Mouse (Mus musculus) forebrain, embryonic 11.5 days (tissue): ENCODE results near the gene Tshr. TPM values are rescaled to one million over a fixed set of nuclear protein-coding genes. Genes with fewer than 3 reads are reported as not detected.
"Not testable (repeated sequence)": the region's sequence is repeated elsewhere in the genome, so short reads cannot be mapped to it uniquely, and the experiment has no call there.

Source experiments
- ATAC-seq: fragments of 200-750 bp; cut with Nextera tagmentation; replicated peaks from 2 replicates; pipeline ENCODE4 v1.8.0; 2017; ENCODE audit warnings: moderate TSS enrichment; ENCODE audit not compliant: low FRiP score
- DNase-seq: peaks from one replicate; pipeline ENCODE4 v3.0.0-alpha.2; 2017; ENCODE audit warnings: low spot score
- H3K27ac ChIP-seq: fragments of 300-500 bp; sonication (generic); 2 replicates; pipeline ENCODE4 v1.5.1; 2014; ENCODE audit warnings: low read depth, low read length
- H3K27me3 ChIP-seq: fragments of 300-500 bp; sonication (generic); 2 replicates; pipeline ENCODE4 v1.6.1; 2014; ENCODE audit warnings: mild to moderate bottlenecking, low read length, mixed read lengths; ENCODE audit not compliant: control insufficient read depth, insufficient read depth
- H3K36me3 ChIP-seq: fragments of 300-500 bp; sonication (generic); 2 replicates; pipeline ENCODE4 v1.6.1; 2014; ENCODE audit warnings: mild to moderate bottlenecking, low read length, moderate library complexity, mixed read lengths; ENCODE audit not compliant: control insufficient read depth, insufficient read depth
- H3K4me1 ChIP-seq: fragments of 300-500 bp; sonication (generic); replicated peaks from 2 replicates; pipeline ENCODE4 v1.6.1; 2014; ENCODE audit warnings: low read length, mixed read lengths; ENCODE audit not compliant: control insufficient read depth, insufficient read depth
- H3K4me2 ChIP-seq: fragments of 300-500 bp; sonication (generic); 2 replicates; pipeline ENCODE4 v1.6.1; 2014; ENCODE audit warnings: low read depth, mild to moderate bottlenecking, low read length, moderate library complexity, mixed read lengths; ENCODE audit not compliant: severe bottlenecking
- H3K4me3 ChIP-seq: fragments of 300-500 bp; sonication (generic); 2 replicates; pipeline ENCODE4 v1.5.1; 2014; ENCODE audit warnings: low read depth, low read length
- H3K9ac ChIP-seq: fragments of 300-500 bp; sonication (generic); 2 replicates; pipeline ENCODE4 v1.6.1; 2014; ENCODE audit warnings: low read length
- H3K9me3 ChIP-seq: fragments of 300-500 bp; sonication (generic); 2 replicates; pipeline ENCODE4 v1.6.1; 2016; ENCODE audit warnings: low read length, mixed read lengths; ENCODE audit not compliant: control insufficient read depth
- WGBS: fragments of 180-500 bp; shearing (Covaris S2); extraction: QIAGEN DNeasy Blood & Tissue Kit; methylation state at CpG from one replicate; pipeline ENCODE4 v1.1.7; 2014; 5-methylcytosine and 5-hydroxymethylcytosine counted together
- polyA plus RNA-seq: library from polyadenylated mRNA; unstranded; fragments of >200 nt; fragmentation: Nextera tagmentation; extraction: Ambion mirVana; gene quantifications from 2 replicates; pipeline ENCODE4 v1.2.1, GENCODE M21; 2014

Tshr gene
- polyA plus RNA-seq, 1 experiment from 2014 or later = 0.31 TPM

DNA sequence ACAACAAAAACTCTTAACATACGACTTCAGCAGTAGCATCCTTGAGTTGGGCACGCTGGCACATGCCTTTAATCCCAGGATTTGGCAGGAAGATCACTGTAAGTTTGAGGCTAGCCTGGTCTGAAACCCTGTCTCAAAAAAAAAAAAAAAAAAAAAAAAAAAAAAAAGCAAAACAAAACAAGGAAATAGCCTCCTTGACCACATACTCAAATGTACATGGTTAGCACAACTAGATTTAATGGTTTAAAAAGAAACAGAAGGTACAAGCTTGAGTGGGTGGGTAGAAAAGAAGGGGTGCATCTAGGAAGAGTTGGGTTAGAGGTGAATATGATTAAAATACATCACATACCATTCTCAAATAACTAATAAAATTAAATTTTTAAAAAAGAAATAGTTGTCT is 187.3 kb downstream of the Tshr start:
- no peak for DNase-seq
- no peak overlapping the region for H3K4me2 ChIP-seq
- H3K9ac ChIP-seq = no peak overlapping the region
- H3K9me3 ChIP-seq = no peaks in the 10 kb centered on the region
- WGBS = 94% methylated on average over 2 of the region's 2 CpGs
- H3K4me1 ChIP-seq = no peaks in the 10 kb centered on the region
- no peak overlapping the region for H3K4me3 ChIP-seq
- no peak for ATAC-seq
- peaks cover 13% of the 10 kb centered on the region for H3K36me3 ChIP-seq
- H3K27me3 ChIP-seq = no peaks in the 10 kb centered on the region
- no peak overlapping the region for H3K27ac ChIP-seq

DNA sequence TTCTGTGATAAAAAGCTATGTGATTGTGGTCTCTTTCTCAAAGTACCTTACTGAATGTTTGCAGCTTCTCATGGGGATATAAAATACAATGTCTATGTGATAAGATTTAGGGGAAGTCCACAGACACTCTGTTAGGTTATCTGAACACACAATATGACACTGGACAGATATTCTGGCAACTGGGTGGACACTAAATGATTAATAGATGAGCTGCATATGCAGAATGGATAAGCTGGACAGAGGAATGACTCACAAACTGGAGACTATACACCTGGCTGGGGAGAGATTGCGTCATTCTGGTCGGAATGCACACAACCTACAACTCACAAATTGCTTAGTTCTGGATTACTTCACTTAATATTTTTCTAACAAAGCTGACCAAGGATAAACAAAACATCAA is 195.3 kb downstream of the Tshr start:
- DNase-seq (no peak), ATAC-seq (no peak)
- Histone ChIP-seq H3K36me3 (peaks cover 6% of the 10 kb centered on the region), H3K4me1 (no peaks in the 10 kb centered on the region), H3K4me2 (no peak overlapping the region), H3K4me3 (no peak overlapping the region), H3K27me3 (no peaks in the 10 kb centered on the region), H3K9ac (no peak overlapping the region), H3K9me3 (no peaks in the 10 kb centered on the region), H3K27ac (no peak overlapping the region)
- 94% methylated on average over 2 of the region's 2 CpGs for WGBS

DNA sequence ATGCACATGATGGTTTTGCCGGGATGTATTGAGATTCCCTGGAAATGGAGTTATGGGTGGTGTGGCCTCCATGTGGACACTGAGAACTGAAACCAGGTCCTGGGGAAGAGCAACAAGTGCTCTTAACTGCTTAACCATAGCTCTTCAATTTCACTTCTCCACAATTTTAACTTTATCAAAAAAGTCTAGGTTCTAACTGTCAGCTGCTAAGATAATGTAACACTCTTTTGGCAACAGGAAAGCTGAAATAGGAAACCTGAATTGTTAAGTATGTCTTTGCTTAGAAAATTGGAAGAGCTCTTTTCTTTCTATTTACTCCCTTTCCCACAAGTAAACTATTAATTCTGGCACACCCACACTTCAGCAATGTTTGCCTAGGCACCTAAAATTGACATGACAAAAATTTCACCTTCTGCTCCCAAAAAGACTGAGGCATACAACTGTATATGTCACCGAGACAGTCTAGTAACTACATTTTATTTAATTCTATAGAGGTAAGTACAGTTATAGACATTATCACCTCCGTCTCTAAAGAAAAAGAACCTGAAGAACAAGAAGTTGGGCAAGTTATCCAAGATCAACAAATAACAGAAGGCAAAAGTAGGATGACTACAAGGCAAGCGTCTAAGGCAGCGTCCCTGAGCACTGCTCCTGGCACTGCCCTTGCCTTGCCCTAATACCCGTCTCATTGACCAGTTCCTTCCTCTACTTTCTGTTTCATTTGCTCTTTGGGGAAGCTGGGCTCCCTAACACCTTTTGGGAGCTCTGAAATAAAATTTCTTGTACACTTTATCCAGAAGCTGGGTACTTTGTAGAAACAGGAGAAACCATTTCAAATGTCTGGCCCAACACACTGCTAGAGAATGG is 197.1 kb downstream of the Tshr start:
- Histone ChIP-seq H3K4me2 (no peak overlapping the region), H3K4me1 (no peaks in the 10 kb centered on the region), H3K36me3 (peaks cover 5% of the 10 kb centered on the region), H3K27me3 (no peaks in the 10 kb centered on the region), H3K9ac (no peak overlapping the region), H3K4me3 (no peak overlapping the region), H3K27ac (no peak overlapping the region), H3K9me3 (no peaks in the 10 kb centered on the region)
- WGBS = 97% methylated on average over 6 of the region's 6 CpGs
- ATAC-seq = no peak
- no peak for DNase-seq

DNA sequence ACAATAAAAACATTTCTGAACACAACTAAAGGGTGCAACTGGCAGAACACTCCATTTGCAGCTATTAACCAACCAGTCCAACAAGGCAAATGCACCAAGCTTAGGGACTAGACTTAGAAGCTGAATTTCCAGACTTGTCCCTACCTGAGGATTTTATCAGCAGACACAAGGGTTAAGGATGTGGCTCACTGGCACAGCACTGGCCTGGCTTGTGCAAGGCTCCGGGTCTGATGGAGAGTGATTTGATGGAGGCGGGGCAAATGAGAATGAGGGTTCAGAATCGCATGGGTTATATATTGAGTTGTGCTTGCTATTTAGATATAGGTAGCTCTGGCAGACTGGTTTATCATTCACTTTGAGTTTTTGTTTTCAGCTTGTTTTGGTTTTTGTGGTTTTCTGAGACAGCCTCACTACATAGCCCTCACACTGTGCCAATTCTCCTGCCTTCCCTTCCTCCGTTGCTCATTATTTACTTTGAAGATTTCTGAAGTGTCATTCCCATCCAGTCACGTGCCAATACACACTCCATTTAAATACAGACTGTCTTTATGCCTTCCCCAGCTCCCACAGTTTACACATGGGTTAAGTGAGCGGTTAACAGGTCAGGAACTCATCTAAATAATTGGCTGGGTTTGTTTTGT is 198.1 kb downstream of the Tshr start:
- Histone ChIP-seq H3K27me3 (no peaks in the 10 kb centered on the region), H3K9ac (no peak overlapping the region), H3K4me1 (peaks cover 4% of the 10 kb centered on the region; the same call in 1 of the 2 replicates), H3K27ac (no peak overlapping the region), H3K4me3 (no peak overlapping the region), H3K9me3 (no peaks in the 10 kb centered on the region), H3K36me3 (peaks cover 5% of the 10 kb centered on the region), H3K4me2 (no peak overlapping the region)
- peak; percentile 32 for ATAC-seq
- 65% methylated on average over 6 of the region's 6 CpGs for WGBS
- no peak for DNase-seq

DNA sequence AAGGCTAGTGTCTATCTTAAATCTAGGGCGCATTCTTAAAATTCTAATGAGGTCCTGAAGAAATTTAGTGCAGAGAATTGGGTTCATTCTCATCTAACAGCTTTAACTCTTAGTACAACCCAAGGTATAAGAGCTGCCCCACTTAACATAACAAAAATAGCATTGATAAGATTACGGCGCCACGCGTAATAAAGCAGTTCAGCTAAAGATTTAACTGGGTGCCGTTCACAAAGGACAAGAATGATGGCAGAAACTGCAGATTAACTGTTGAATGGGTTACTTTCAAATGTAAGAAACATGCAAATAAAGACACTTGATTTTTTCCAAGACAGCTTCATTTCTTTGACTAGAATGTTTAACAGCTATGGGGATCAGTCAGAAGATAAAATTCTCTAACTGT is 199.0 kb downstream of the Tshr start:
- H3K9ac ChIP-seq = no peak overlapping the region
- WGBS = 48% methylated on average over 6 of the region's 6 CpGs
- no peaks in the 10 kb centered on the region for H3K9me3 ChIP-seq
- H3K36me3 ChIP-seq = peaks cover 5% of the 10 kb centered on the region
- DNase-seq = no peak
- ATAC-seq = no peak
- no peak overlapping the region for H3K27ac ChIP-seq
- peaks cover 4% of the 10 kb centered on the region; the same call in 1 of the 2 replicates for H3K4me1 ChIP-seq
- H3K27me3 ChIP-seq = no peaks in the 10 kb centered on the region
- H3K4me2 ChIP-seq = no peak overlapping the region
- H3K4me3 ChIP-seq = no peak overlapping the region

DNA sequence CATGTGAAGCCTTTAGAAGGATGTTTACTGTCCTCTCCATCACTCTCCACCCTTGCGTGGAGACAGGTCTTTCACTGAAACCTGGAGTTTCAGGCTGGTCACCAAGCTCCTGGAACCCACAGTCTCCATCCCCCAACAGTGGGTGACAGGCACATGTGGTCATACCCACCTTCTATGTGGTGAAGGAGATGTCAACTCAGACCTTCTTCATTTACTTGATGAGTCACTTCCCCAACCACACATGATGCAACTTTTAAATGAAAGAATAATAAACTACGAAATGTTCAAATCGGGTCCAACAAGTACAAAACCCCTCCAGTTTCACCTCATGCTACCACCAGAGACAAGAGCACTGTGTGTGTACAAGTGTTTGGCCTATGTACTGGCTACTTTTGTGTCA is 200.8 kb downstream of the Tshr start:
- DNase-seq (no peak), ATAC-seq (no peak)
- peaks cover 5% of the 10 kb centered on the region for H3K36me3 ChIP-seq
- no peaks in the 10 kb centered on the region for H3K9me3 ChIP-seq
- H3K27ac ChIP-seq = no peak overlapping the region
- 93% methylated on average over 3 of the region's 3 CpGs for WGBS
- H3K9ac ChIP-seq = no peak overlapping the region
- H3K4me2 ChIP-seq = no peak overlapping the region
- H3K27me3 ChIP-seq = no peaks in the 10 kb centered on the region
- peaks cover 4% of the 10 kb centered on the region; the same call in 1 of the 2 replicates for H3K4me1 ChIP-seq
- H3K4me3 ChIP-seq = no peak overlapping the region

DNA sequence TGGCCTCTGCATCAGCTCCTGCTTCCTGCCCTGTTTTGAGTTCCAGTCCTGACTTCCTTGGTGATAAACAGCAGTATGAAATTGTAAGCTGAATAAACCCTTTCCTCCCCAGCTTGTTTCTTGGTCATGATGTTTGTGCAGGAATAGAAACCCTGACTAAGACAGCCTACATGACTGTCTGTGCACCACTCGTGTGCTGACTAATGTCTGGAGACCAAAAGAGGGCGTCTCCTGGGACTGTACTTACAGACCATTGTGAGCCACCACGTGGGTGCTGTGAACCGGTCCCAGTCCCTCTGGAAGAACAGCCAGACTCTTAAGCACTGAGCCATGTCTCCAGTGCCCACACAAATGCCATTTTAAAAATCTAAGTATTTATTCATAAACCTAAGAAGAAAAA is 201.5 kb downstream of the Tshr start:
- H3K27ac ChIP-seq, H3K4me1 ChIP-seq, DNase-seq, H3K9me3 ChIP-seq, H3K27me3 ChIP-seq, ATAC-seq, H3K4me2 ChIP-seq, H3K4me3 ChIP-seq, H3K36me3 ChIP-seq, H3K9ac ChIP-seq: not testable (repeated sequence)
- WGBS = 92% methylated on average over 4 of the region's 4 CpGs

DNA sequence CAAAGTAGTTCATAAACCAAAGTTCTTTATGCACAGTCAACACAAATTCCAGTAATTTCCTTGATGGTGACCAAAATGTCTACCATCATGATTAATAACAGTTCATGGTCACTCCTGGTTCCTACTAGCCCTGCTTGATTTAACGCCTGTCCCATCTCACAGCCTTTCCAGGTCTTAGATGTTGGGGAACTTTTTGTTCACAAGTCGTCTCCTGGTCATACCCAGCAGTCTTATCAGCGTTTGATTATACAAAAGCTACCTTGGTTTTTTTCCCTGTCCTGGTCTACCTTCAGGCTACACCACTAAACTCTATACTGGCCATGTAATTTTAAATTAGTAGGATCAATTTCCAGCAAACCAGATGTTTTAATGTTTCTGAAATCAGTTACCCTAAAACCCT is 202.7 kb downstream of the Tshr start:
- Histone ChIP-seq H3K4me2 (peak overlapping the region; percentile 60), H3K4me3 (peak overlapping the region; percentile 97), H3K4me1 (peaks cover 4% of the 10 kb centered on the region; the same call in 1 of the 2 replicates), H3K9ac (no peak overlapping the region; the same call in 1 of the 2 replicates), H3K27me3 (no peaks in the 10 kb centered on the region), H3K27ac (no peak overlapping the region), H3K9me3 (no peaks in the 10 kb centered on the region), H3K36me3 (peaks cover 3% of the 10 kb centered on the region; the same call in 1 of the 2 replicates)
- DNase-seq = no peak
- 63% methylated on average over 3 of the region's 3 CpGs for WGBS
- ATAC-seq = no peak
